Mouse (Mus musculus): ENCODE results near the gene Dennd1a. TPM values are rescaled to one million over a fixed set of nuclear protein-coding genes. Genes with fewer than 3 reads are reported as not detected.

Gene Dennd1a
- polyA plus RNA-seq, 1 experiment from 2014 or later = 12.2 TPM

GRCm38 (mm10) chr2:38157002-38157401 is 130.2 kb downstream of the Dennd1a start:
- no peaks in the 10 kb centered on the region for H3K9me3 ChIP-seq (ENCODE audit: control insufficient read depth, low read depth, low read length)
- no peak overlapping the region for H3K9ac ChIP-seq (replicated peaks; ENCODE audit: low read depth, low read length)
- no peaks in the 10 kb centered on the region for H3K4me1 ChIP-seq (ENCODE audit: control insufficient read depth, insufficient read depth, low read length)
- no peaks in the 10 kb centered on the region for H3K27me3 ChIP-seq (ENCODE audit: control insufficient read depth, insufficient read depth, low read length)
- WGBS = 70% methylated on average over 1 of the region's 1 CpGs
- no peak overlapping the region for H3K4me2 ChIP-seq (replicated peaks; ENCODE audit: low read depth, low read length)
- ATAC-seq (ENCODE audit: insufficient number of reproducible peaks, insufficient read depth, low FRiP score, low read depth) = no peak
- H3K27ac ChIP-seq (ENCODE audit: low read length) = no peak overlapping the region
- no peaks in the 10 kb centered on the region for H3K36me3 ChIP-seq (ENCODE audit: control insufficient read depth, insufficient read depth, low read length)
- H3K4me3 ChIP-seq (ENCODE audit: low read depth, low read length) = no peak overlapping the region

- no peak overlapping the region for H3K4me2 ChIP-seq (replicated peaks; ENCODE audit: low read depth, low read length)
- H3K9ac ChIP-seq (replicated peaks; ENCODE audit: low read depth, low read length) = no peak overlapping the region
- no peaks in the 10 kb centered on the region for H3K9me3 ChIP-seq (ENCODE audit: control insufficient read depth, low read depth, low read length)
- no peaks in the 10 kb centered on the region for H3K36me3 ChIP-seq (ENCODE audit: control insufficient read depth, insufficient read depth, low read length)
- H3K27me3 ChIP-seq (ENCODE audit: control insufficient read depth, insufficient read depth, low read length) = no peaks in the 10 kb centered on the region
- no peak for ATAC-seq (ENCODE audit: insufficient number of reproducible peaks, insufficient read depth, low FRiP score, low read depth)
- H3K4me1 ChIP-seq (ENCODE audit: control insufficient read depth, insufficient read depth, low read length) = no peaks in the 10 kb centered on the region
- H3K27ac ChIP-seq (ENCODE audit: low read length) = no peak overlapping the region
- 56% methylated on average over 2 of the region's 2 CpGs for WGBS
- no peak overlapping the region for H3K4me3 ChIP-seq (ENCODE audit: low read depth, low read length)
These were observed 131.2 kb downstream of the Dennd1a start for GRCm38 (mm10) chr2:38156001-38156400.

- no peak for ATAC-seq (ENCODE audit: insufficient number of reproducible peaks, insufficient read depth, low FRiP score, low read depth)
- no peaks in the 10 kb centered on the region for H3K4me1 ChIP-seq (ENCODE audit: control insufficient read depth, insufficient read depth, low read length)
- no peaks in the 10 kb centered on the region for H3K36me3 ChIP-seq (ENCODE audit: control insufficient read depth, insufficient read depth, low read length)
- H3K9me3 ChIP-seq (ENCODE audit: control insufficient read depth, low read depth, low read length) = no peaks in the 10 kb centered on the region
- no peak overlapping the region for H3K9ac ChIP-seq (replicated peaks; ENCODE audit: low read depth, low read length)
- no peak overlapping the region for H3K4me2 ChIP-seq (replicated peaks; ENCODE audit: low read depth, low read length)
- H3K4me3 ChIP-seq (ENCODE audit: low read depth, low read length) = no peak overlapping the region
- H3K27me3 ChIP-seq (ENCODE audit: control insufficient read depth, insufficient read depth, low read length) = no peaks in the 10 kb centered on the region
- H3K27ac ChIP-seq (ENCODE audit: low read length) = no peak overlapping the region
These were observed 142.4 kb downstream of the Dennd1a start for GRCm38 (mm10) chr2:38144831-38145230.

GRCm38 (mm10) chr2:38144067-38144779 is 143.0 kb downstream of the Dennd1a start:
- Histone ChIP-seq H3K9ac (replicated peaks; ENCODE audit: low read depth, low read length) (no peak overlapping the region), H3K27ac (ENCODE audit: low read length) (no peak overlapping the region), H3K9me3 (ENCODE audit: control insufficient read depth, low read depth, low read length) (no peaks in the 10 kb centered on the region), H3K36me3 (ENCODE audit: control insufficient read depth, insufficient read depth, low read length) (no peaks in the 10 kb centered on the region), H3K4me1 (ENCODE audit: control insufficient read depth, insufficient read depth, low read length) (no peaks in the 10 kb centered on the region), H3K4me3 (ENCODE audit: low read depth, low read length) (no peak overlapping the region), H3K4me2 (replicated peaks; ENCODE audit: low read depth, low read length) (no peak overlapping the region), H3K27me3 (ENCODE audit: control insufficient read depth, insufficient read depth, low read length) (no peaks in the 10 kb centered on the region)
- no peak for ATAC-seq (ENCODE audit: insufficient number of reproducible peaks, insufficient read depth, low FRiP score, low read depth)
- WGBS = 56% methylated on average over 8 of the region's 8 CpGs

GRCm38 (mm10) chr2:38142905-38143304 is 144.3 kb downstream of the Dennd1a start:
- Histone ChIP-seq H3K9me3 (ENCODE audit: control insufficient read depth, low read depth, low read length) (no peaks in the 10 kb centered on the region), H3K27me3 (ENCODE audit: control insufficient read depth, insufficient read depth, low read length) (no peaks in the 10 kb centered on the region), H3K4me3 (ENCODE audit: low read depth, low read length) (no peak overlapping the region), H3K4me1 (ENCODE audit: control insufficient read depth, insufficient read depth, low read length) (no peaks in the 10 kb centered on the region), H3K4me2 (replicated peaks; ENCODE audit: low read depth, low read length) (no peak overlapping the region), H3K36me3 (ENCODE audit: control insufficient read depth, insufficient read depth, low read length) (no peaks in the 10 kb centered on the region), H3K9ac (replicated peaks; ENCODE audit: low read depth, low read length) (no peak overlapping the region), H3K27ac (ENCODE audit: low read length) (no peak overlapping the region)
- WGBS = 62% methylated on average over 5 of the region's 5 CpGs
- no peak for ATAC-seq (ENCODE audit: insufficient number of reproducible peaks, insufficient read depth, low FRiP score, low read depth)

- H3K4me3 ChIP-seq (ENCODE audit: low read depth, low read length) = no peak overlapping the region
These were observed 145.0 kb downstream of the Dennd1a start for GRCm38 (mm10) chr2:38142210-38142609.

GRCm38 (mm10) chr2:38139536-38139935 is 147.7 kb downstream of the Dennd1a start:
- H3K4me3 ChIP-seq (ENCODE audit: low read depth, low read length) = no peak overlapping the region
- H3K4me1 ChIP-seq (ENCODE audit: control insufficient read depth, insufficient read depth, low read length) = no peaks in the 10 kb centered on the region
- H3K27me3 ChIP-seq (ENCODE audit: control insufficient read depth, insufficient read depth, low read length) = no peaks in the 10 kb centered on the region
- WGBS = 58% methylated on average over 3 of the region's 3 CpGs
- no peaks in the 10 kb centered on the region for H3K36me3 ChIP-seq (ENCODE audit: control insufficient read depth, insufficient read depth, low read length)
- no peaks in the 10 kb centered on the region for H3K9me3 ChIP-seq (ENCODE audit: control insufficient read depth, low read depth, low read length)
- no peak overlapping the region for H3K4me2 ChIP-seq (replicated peaks; ENCODE audit: low read depth, low read length)
- H3K9ac ChIP-seq (replicated peaks; ENCODE audit: low read depth, low read length) = no peak overlapping the region
- no peak for ATAC-seq (ENCODE audit: insufficient number of reproducible peaks, insufficient read depth, low FRiP score, low read depth)
- no peak overlapping the region for H3K27ac ChIP-seq (ENCODE audit: low read length)

More at GRCm38 (mm10) chr2:38142210-38142609, 145.0 kb downstream of the Dennd1a start:
- ATAC-seq (ENCODE audit: insufficient number of reproducible peaks, insufficient read depth, low FRiP score, low read depth) = no peak
- WGBS = 35% methylated on average over 2 of the region's 2 CpGs
- H3K9me3 ChIP-seq (ENCODE audit: control insufficient read depth, low read depth, low read length) = no peaks in the 10 kb centered on the region
- no peaks in the 10 kb centered on the region for H3K36me3 ChIP-seq (ENCODE audit: control insufficient read depth, insufficient read depth, low read length)
- H3K4me2 ChIP-seq (replicated peaks; ENCODE audit: low read depth, low read length) = no peak overlapping the region
- H3K4me1 ChIP-seq (ENCODE audit: control insufficient read depth, insufficient read depth, low read length) = no peaks in the 10 kb centered on the region
- no peak overlapping the region for H3K27ac ChIP-seq (ENCODE audit: low read length)
- no peaks in the 10 kb centered on the region for H3K27me3 ChIP-seq (ENCODE audit: control insufficient read depth, insufficient read depth, low read length)
- no peak overlapping the region for H3K9ac ChIP-seq (replicated peaks; ENCODE audit: low read depth, low read length)

GRCm38 (mm10) chr2:38137086-38137485 is 150.1 kb downstream of the Dennd1a start:
- H3K27me3 ChIP-seq (ENCODE audit: control insufficient read depth, insufficient read depth, low read length) = no peaks in the 10 kb centered on the region
- no peaks in the 10 kb centered on the region for H3K4me1 ChIP-seq (ENCODE audit: control insufficient read depth, insufficient read depth, low read length)
- no peaks in the 10 kb centered on the region for H3K36me3 ChIP-seq (ENCODE audit: control insufficient read depth, insufficient read depth, low read length)
- no peak overlapping the region for H3K27ac ChIP-seq (ENCODE audit: low read length)
- no peak overlapping the region for H3K4me2 ChIP-seq (replicated peaks; ENCODE audit: low read depth, low read length)
- no peak overlapping the region for H3K4me3 ChIP-seq (ENCODE audit: low read depth, low read length)
- H3K9ac ChIP-seq (replicated peaks; ENCODE audit: low read depth, low read length) = no peak overlapping the region
- 53% methylated on average over 5 of the region's 5 CpGs for WGBS
- no peak for ATAC-seq (ENCODE audit: insufficient number of reproducible peaks, insufficient read depth, low FRiP score, low read depth)
- no peaks in the 10 kb centered on the region for H3K9me3 ChIP-seq (ENCODE audit: control insufficient read depth, low read depth, low read length)

- Histone ChIP-seq H3K36me3 (ENCODE audit: control insufficient read depth, insufficient read depth, low read length) (no peaks in the 10 kb centered on the region), H3K27ac (ENCODE audit: low read length) (no peak overlapping the region), H3K4me3 (ENCODE audit: low read depth, low read length) (no peak overlapping the region), H3K27me3 (ENCODE audit: control insufficient read depth, insufficient read depth, low read length) (no peaks in the 10 kb centered on the region), H3K4me2 (replicated peaks; ENCODE audit: low read depth, low read length) (no peak overlapping the region), H3K9me3 (ENCODE audit: control insufficient read depth, low read depth, low read length) (no peaks in the 10 kb centered on the region), H3K4me1 (ENCODE audit: control insufficient read depth, insufficient read depth, low read length) (no peaks in the 10 kb centered on the region), H3K9ac (replicated peaks; ENCODE audit: low read depth, low read length) (no peak overlapping the region)
- no peak for ATAC-seq (ENCODE audit: insufficient number of reproducible peaks, insufficient read depth, low FRiP score, low read depth)
- WGBS = 64% methylated on average over 3 of the region's 3 CpGs
These were observed 151.8 kb downstream of the Dennd1a start for GRCm38 (mm10) chr2:38135427-38135826.

Data from stomach, embryonic 14.5 days (tissue).